Mouse (Mus musculus) adrenal gland, postnatal 10 days (tissue): ENCODE results near the gene Nr0b2. TPM values are rescaled to one million over a fixed set of nuclear protein-coding genes. Genes with fewer than 3 reads are reported as not detected.

Experiments
- microRNA-seq: library from miRNA; unstranded; fragments of <30 nt; microRNA quantifications from one replicate; pipeline ENCODE4 v1.2.0, GENCODE M21; 2021
- total RNA-seq, 2 experiments: library from RNA; stranded (reverse); gene quantifications; 2 replicates each; pipeline ENCODE4 v1.2.3; 2021

Nr0b2 gene
- total RNA-seq, 2 experiments from 2014 or later = 18.0 to 19.3 TPM

Small RNA genes within 50 kb of the gene (microRNA-seq; reads per million reads assigned to microRNA genes)
- gene Gm23158 = not detected

Other genes starting within 250 kb of the Nr0b2 start
- gene Wdtc1, start 199.9 kb upstream of the Nr0b2 start, total RNA-seq = 10 to 100 TPM; 46.3 to 50.1 TPM
- 10 to 100 TPM; 31.9 to 42.5 TPM for gene Slc9a1, start 183.7 kb upstream of the Nr0b2 start, total RNA-seq
- 1 to 10 TPM in 1 of 2 experiments, under 1 TPM in 1; 0.58 to 1.2 TPM for gene Tent5b, start 73.2 kb upstream of the Nr0b2 start, total RNA-seq
- 1 to 10 TPM; 6.2 to 9.3 TPM for gene Trnp1, start 54.8 kb upstream of the Nr0b2 start, total RNA-seq
- 1 to 10 TPM; 2.1 to 3.1 TPM for gene Kdf1, start 34.4 kb upstream of the Nr0b2 start, total RNA-seq
- 100 to 1,000 TPM in 1 of 2 experiments, 10 to 100 TPM in 1; 95.6 to 102 TPM for gene Nudc, start 7.4 kb upstream of the Nr0b2 start, total RNA-seq
- gene Gpatch3, start 21.4 kb downstream of the Nr0b2 start, total RNA-seq = 1 to 10 TPM; 5.7 to 8.1 TPM
- 10 to 100 TPM; 12.9 to 13.3 TPM for gene Gpn2, start 31.0 kb downstream of the Nr0b2 start, total RNA-seq
- gene Sfn, start 48.8 kb downstream of the Nr0b2 start, total RNA-seq = 1 to 10 TPM; 2.2 to 3.8 TPM
- gene Zdhhc18, start 96.8 kb downstream of the Nr0b2 start, total RNA-seq = 10 to 100 TPM; 25.3 to 26.0 TPM
- 10 to 100 TPM; 11.9 to 18.6 TPM for gene Pigv, start 119.3 kb downstream of the Nr0b2 start, total RNA-seq
- gene Arid1a, start 203.4 kb downstream of the Nr0b2 start, total RNA-seq = 10 to 100 TPM; 46.7 to 63.4 TPM